Mouse (Mus musculus) kidney, postnatal 10 days (tissue): ENCODE results near the gene Snx32.

Experiments
- DNase-seq: peaks from one replicate; pipeline ENCODE4 v3.0.0; 2021; ENCODE audit warnings: mixed read lengths

Snx32 gene

DNA sequence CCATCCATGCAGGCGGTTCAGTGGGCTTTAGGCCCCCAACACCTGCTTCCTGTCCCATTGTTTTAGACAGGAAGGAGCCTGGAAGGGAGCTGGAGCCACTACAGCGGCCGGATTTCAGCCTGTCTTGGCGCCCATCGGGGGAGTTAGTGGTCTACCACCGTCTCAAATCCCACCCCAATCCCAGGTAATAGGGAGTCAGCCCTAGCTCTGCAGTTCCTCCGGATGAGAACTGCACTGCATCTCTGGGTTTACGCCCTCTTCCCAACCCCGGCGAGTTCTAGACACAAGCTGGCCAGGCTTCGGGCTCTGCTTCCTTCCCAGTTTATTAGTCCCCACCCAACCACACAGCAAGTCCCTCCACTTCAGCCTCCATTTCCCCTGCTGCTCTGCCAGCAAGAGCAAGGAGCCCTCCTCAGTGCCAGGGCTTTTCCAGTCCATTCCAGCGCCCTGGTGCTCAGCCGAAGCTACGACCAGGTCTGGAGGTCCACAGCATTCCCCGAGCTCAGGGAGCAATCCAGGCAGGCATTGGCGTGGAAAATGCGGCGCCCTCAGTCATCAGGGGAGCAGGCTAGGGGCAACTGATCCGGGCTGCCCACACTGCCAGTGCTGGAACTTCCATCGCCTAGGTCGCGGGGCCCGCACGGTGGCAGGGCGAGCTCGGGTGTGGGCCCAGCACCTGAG is 54.0 kb downstream of the Snx32 start:
- DNase-seq: peak; percentile 67

- DNase-seq: no peak
Measured at GRCm38 (mm10) chr19:5455568-5455967, 54.8 kb downstream of the Snx32 start.

DNA sequence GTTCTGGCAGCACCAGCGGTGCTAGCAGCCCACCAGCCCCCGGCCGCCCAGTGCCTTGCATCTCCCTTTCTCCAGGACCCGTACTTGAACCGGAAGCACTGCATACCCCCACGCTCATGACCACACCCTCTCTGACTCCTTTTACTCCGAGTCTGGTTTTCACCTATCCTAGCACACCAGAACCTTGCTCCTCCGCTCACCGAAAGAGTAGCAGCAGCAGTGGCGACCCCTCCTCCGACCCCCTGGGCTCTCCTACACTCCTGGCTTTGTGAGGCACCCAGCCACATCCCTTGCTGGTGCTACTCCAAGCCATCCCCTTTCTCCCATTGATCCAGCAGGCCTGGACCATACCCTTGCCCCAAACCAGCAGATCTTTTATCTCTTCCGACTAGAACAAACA is 55.3 kb downstream of the Snx32 start:
- no peak for DNase-seq

GRCm38 (mm10) chr19:5451766-5452165 is 58.6 kb downstream of the Snx32 start:
- DNase-seq: no peak

- DNase-seq: no peak
Measured at GRCm38 (mm10) chr19:5449673-5450072, 60.7 kb downstream of the Snx32 start.

- DNase-seq: no peak
Measured at GRCm38 (mm10) chr19:5448354-5449150, 61.8 kb downstream of the Snx32 start.

GRCm38 (mm10) chr19:5447515-5448353 is 62.6 kb downstream of the Snx32 start, which contains the start of gene Fosl1:
Gene Fosl1 (plus strand): TSS chr19:5447547.
- DNase-seq: peak; percentile 85

DNA sequence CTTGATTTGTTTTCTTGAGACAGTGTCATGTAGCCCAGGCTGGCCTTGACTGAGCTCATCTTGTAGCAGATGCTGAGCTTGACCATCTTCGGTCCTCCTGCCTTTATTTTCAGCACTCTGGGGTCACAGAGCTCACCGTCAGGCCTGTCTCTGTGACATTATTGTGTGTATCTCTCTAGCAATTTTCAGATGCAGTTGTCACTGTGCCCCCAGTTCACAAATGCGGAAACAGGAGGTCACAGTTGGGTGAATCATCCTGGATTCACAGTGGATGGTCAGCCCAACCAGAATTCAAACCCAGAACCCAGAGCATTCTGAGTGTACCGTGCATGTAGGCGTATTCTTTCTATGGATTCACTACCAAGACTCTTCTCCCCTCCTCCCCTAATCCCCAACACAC is 64.6 kb downstream of the Snx32 start:
- no peak for DNase-seq

GRCm38 (mm10) chr19:5444954-5445353 is 65.4 kb downstream of the Snx32 start:
- DNase-seq: no peak

GRCm38 (mm10) chr19:5444371-5444908 is 65.9 kb downstream of the Snx32 start:
- no peak for DNase-seq
